Mouse (Mus musculus): ENCODE measurements around the gene Rbpj. TPM values are rescaled to one million over a fixed set of nuclear protein-coding genes. Genes with fewer than 3 reads are reported as not detected.

Rbpj gene
- polyA plus RNA-seq, 1 experiment from 2014 or later: 38.7 TPM

DNA sequence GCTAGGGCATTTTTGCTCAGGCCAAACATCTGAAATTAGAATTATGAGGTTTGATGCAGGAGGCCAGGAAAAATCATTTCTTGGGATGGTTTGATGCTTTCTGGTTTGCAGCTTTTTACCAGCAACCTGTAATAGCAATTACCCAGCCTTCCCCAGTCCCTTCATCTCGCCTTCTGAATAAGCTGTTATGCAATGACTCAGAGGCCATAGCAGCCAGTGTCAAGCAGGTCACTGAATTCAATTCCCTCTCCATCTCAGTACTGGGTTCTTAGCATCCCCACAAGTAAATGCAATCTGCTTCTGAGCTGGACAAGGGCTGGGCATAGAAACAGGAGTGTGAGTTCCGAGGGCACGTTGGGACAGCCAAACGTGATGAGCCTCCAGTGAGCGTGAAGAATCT lies 13.9 kb downstream of the Rbpj start:
- no peaks in the 10 kb centered on the region for H3K4me1 ChIP-seq (replicated peaks; ENCODE audit: control insufficient read depth, insufficient read depth, low read length)
- H3K27me3 ChIP-seq (replicated peaks; ENCODE audit: control insufficient read depth, insufficient read depth, low read length): no peaks in the 10 kb centered on the region
- H3K9ac ChIP-seq (replicated peaks; ENCODE audit: low read depth, low read length): no peak overlapping the region
- H3K27ac ChIP-seq (ENCODE audit: low read length): no peak overlapping the region
- H3K4me2 ChIP-seq (ENCODE audit: low read length): no peak overlapping the region
- no peaks in the 10 kb centered on the region for H3K9me3 ChIP-seq (ENCODE audit: control insufficient read depth, low read length)
- 66% methylated on average over 5 of the region's 5 CpGs for WGBS
- ATAC-seq: no peak
- no peak overlapping the region for H3K4me3 ChIP-seq (replicated peaks; ENCODE audit: low read length)
- no peaks in the 10 kb centered on the region for H3K36me3 ChIP-seq (ENCODE audit: control insufficient read depth, insufficient read depth)

DNA sequence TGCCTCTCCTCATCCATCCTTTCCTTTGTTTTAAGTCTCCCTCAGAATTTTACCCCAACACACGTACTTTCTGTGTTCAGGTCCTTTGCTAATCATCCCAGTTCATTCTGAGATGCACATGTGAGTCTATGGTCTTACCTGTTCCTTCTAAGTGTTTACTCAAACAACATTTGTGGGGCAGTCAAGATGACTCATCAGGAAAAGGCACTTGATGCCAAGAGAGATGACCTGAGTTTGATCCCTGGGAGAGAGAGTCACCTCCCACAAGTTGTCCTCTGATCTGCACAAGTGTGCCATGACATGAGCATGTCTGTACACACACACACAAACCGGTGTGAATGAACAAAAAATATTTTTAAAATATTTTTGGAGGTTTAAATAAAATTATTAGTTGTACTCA lies 15.1 kb downstream of the Rbpj start:
- ATAC-seq: no peak
- H3K9me3 ChIP-seq (ENCODE audit: control insufficient read depth, low read length): no peaks in the 10 kb centered on the region
- H3K4me2 ChIP-seq (ENCODE audit: low read length): no peak overlapping the region
- H3K36me3 ChIP-seq (ENCODE audit: control insufficient read depth, insufficient read depth): no peaks in the 10 kb centered on the region
- 92% methylated on average over 2 of the region's 2 CpGs for WGBS
- H3K27me3 ChIP-seq (replicated peaks; ENCODE audit: control insufficient read depth, insufficient read depth, low read length): no peaks in the 10 kb centered on the region
- H3K9ac ChIP-seq (replicated peaks; ENCODE audit: low read depth, low read length): no peak overlapping the region
- H3K27ac ChIP-seq (ENCODE audit: low read length): no peak overlapping the region
- H3K4me1 ChIP-seq (replicated peaks; ENCODE audit: control insufficient read depth, insufficient read depth, low read length): no peaks in the 10 kb centered on the region
- H3K4me3 ChIP-seq (replicated peaks; ENCODE audit: low read length): no peak overlapping the region

- WGBS: 93% methylated on average over 6 of the region's 6 CpGs
Observed at GRCm38 (mm10) chr5:53485069-53485628, 19.2 kb downstream of the Rbpj start.

DNA sequence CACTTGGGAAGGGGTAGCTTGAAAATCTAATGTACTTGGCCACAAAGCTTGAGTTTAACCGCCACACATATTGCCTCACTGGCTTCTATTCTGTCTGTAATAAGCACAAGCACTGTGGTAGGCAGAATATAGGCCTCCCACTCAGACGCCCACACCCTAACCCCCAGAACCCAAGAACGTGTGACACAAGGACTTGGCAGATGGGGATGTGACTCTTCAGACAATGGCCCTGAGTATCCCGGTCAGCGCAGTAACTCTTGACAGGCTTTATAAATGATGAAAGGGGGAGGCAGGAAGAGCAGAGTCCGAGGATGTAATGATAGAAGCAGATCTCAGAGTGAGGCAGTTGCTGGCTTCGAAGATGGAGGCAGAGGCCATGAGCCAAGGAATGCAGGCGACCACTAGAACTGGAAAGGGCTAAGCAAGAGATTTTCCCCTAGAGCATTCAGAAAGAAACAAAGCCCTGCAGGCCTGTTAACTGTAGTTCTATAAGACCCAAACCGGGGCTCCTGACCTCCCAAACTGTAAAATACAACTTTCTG lies 20.1 kb downstream of the Rbpj start:
- Histone ChIP-seq H3K36me3 (ENCODE audit: control insufficient read depth, insufficient read depth) (no peaks in the 10 kb centered on the region), H3K27ac (ENCODE audit: low read length) (no peak overlapping the region), H3K4me3 (replicated peaks; ENCODE audit: low read length) (no peak overlapping the region), H3K9me3 (ENCODE audit: control insufficient read depth, low read length) (no peaks in the 10 kb centered on the region), H3K4me2 (ENCODE audit: low read length) (no peak overlapping the region), H3K4me1 (replicated peaks; ENCODE audit: control insufficient read depth, insufficient read depth, low read length) (no peaks in the 10 kb centered on the region), H3K27me3 (replicated peaks; ENCODE audit: control insufficient read depth, insufficient read depth, low read length) (no peaks in the 10 kb centered on the region), H3K9ac (replicated peaks; ENCODE audit: low read depth, low read length) (no peak overlapping the region)
- ATAC-seq: no peak
- WGBS: 80% methylated on average over 9 of the region's 9 CpGs

More at GRCm38 (mm10) chr5:53485069-53485628, 19.2 kb downstream of the Rbpj start:
- Histone ChIP-seq H3K27ac (ENCODE audit: low read length) (no peak overlapping the region), H3K27me3 (replicated peaks; ENCODE audit: control insufficient read depth, insufficient read depth, low read length) (no peaks in the 10 kb centered on the region), H3K4me2 (ENCODE audit: low read length) (no peak overlapping the region), H3K36me3 (ENCODE audit: control insufficient read depth, insufficient read depth) (no peaks in the 10 kb centered on the region), H3K4me3 (replicated peaks; ENCODE audit: low read length) (no peak overlapping the region), H3K9me3 (ENCODE audit: control insufficient read depth, low read length) (no peaks in the 10 kb centered on the region), H3K4me1 (replicated peaks; ENCODE audit: control insufficient read depth, insufficient read depth, low read length) (no peaks in the 10 kb centered on the region), H3K9ac (replicated peaks; ENCODE audit: low read depth, low read length) (no peak overlapping the region)
- no peak for ATAC-seq

DNA sequence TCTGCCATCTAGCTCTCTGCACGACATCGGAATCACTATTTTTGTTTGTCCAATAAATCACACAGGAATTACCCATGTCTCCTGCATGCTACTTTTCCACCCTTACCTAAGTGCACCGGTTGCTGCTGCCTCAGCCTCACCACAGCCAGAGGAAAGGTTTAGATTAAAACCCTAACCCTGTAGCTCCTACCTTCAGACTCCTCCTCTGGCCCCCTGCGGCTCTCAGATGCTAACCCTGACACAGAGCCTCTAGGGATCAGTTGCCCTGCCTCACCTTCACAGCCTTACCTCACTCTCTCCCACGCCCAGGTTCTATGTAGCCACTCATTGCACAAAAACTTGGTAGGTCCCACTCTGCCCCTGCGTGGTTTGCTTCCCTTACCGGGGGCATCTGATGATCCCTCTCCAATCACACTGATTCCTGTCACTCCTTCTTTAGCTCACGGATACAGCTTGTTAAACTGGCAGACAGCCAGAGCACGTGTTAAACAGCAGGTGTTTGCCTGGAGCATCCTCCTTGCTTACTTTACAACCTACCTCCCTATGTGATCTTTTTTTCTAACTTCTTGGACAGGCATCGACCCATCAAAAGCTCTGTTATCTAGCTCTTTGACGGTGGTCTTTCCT lies 21.1 kb downstream of the Rbpj start:
- no peak overlapping the region for H3K4me3 ChIP-seq (replicated peaks; ENCODE audit: low read length)
- H3K9me3 ChIP-seq (ENCODE audit: control insufficient read depth, low read length): no peaks in the 10 kb centered on the region
- no peak for ATAC-seq
- no peaks in the 10 kb centered on the region for H3K4me1 ChIP-seq (replicated peaks; ENCODE audit: control insufficient read depth, insufficient read depth, low read length)
- H3K9ac ChIP-seq (replicated peaks; ENCODE audit: low read depth, low read length): no peak overlapping the region
- 48% methylated on average over 11 of the region's 11 CpGs for WGBS
- H3K36me3 ChIP-seq (ENCODE audit: control insufficient read depth, insufficient read depth): no peaks in the 10 kb centered on the region
- H3K27me3 ChIP-seq (replicated peaks; ENCODE audit: control insufficient read depth, insufficient read depth, low read length): no peaks in the 10 kb centered on the region
- no peak overlapping the region for H3K4me2 ChIP-seq (ENCODE audit: low read length)
- H3K27ac ChIP-seq (ENCODE audit: low read length): no peak overlapping the region

DNA sequence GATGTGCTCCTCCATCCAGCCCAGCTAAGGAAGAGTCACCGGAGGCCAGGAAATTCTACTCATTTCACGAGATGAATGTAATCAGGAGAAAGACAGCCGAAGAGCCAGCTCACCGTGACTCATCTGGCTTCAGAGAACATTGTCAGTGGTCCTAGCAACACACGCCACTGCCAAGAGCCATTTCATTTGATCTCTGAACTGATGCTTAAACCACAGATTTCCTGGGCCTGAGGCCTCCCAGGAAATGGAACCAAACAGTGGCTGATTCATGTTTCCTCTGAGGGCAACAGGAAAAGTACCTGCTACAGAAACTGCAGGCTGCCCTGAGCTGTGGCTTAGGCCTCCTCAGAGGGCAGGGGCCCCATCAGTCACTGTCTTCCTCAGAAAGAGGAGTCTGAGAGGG lies 24.7 kb downstream of the Rbpj start:
- no peaks in the 10 kb centered on the region for H3K27me3 ChIP-seq (replicated peaks; ENCODE audit: control insufficient read depth, insufficient read depth, low read length)
- H3K4me1 ChIP-seq (replicated peaks; ENCODE audit: control insufficient read depth, insufficient read depth, low read length): no peaks in the 10 kb centered on the region
- H3K9ac ChIP-seq (replicated peaks; ENCODE audit: low read depth, low read length): no peak overlapping the region
- no peak overlapping the region for H3K27ac ChIP-seq (ENCODE audit: low read length)
- no peak overlapping the region for H3K4me3 ChIP-seq (replicated peaks; ENCODE audit: low read length)
- 86% methylated on average over 5 of the region's 5 CpGs for WGBS
- H3K36me3 ChIP-seq (ENCODE audit: control insufficient read depth, insufficient read depth): no peaks in the 10 kb centered on the region
- no peak overlapping the region for H3K4me2 ChIP-seq (ENCODE audit: low read length)
- no peak for ATAC-seq
- no peaks in the 10 kb centered on the region for H3K9me3 ChIP-seq (ENCODE audit: control insufficient read depth, low read length)

- no peak overlapping the region for H3K4me3 ChIP-seq (replicated peaks; ENCODE audit: low read length)
- ATAC-seq: no peak
- H3K27ac ChIP-seq (ENCODE audit: low read length): no peak overlapping the region
- no peaks in the 10 kb centered on the region for H3K36me3 ChIP-seq (ENCODE audit: control insufficient read depth, insufficient read depth)
- no peak overlapping the region for H3K4me2 ChIP-seq (ENCODE audit: low read length)
- H3K27me3 ChIP-seq (replicated peaks; ENCODE audit: control insufficient read depth, insufficient read depth, low read length): no peaks in the 10 kb centered on the region
- no peaks in the 10 kb centered on the region for H3K4me1 ChIP-seq (replicated peaks; ENCODE audit: control insufficient read depth, insufficient read depth, low read length)
- H3K9ac ChIP-seq (replicated peaks; ENCODE audit: low read depth, low read length): no peak overlapping the region
- 77% methylated on average over 6 of the region's 6 CpGs for WGBS
- no peaks in the 10 kb centered on the region for H3K9me3 ChIP-seq (ENCODE audit: control insufficient read depth, low read length)
Observed at GRCm38 (mm10) chr5:53493756-53494155, 27.8 kb downstream of the Rbpj start.

- no peak for ATAC-seq
- Histone ChIP-seq H3K4me3 (replicated peaks; ENCODE audit: low read length) (no peak overlapping the region), H3K9me3 (ENCODE audit: control insufficient read depth, low read length) (no peaks in the 10 kb centered on the region), H3K36me3 (ENCODE audit: control insufficient read depth, insufficient read depth) (no peaks in the 10 kb centered on the region), H3K9ac (replicated peaks; ENCODE audit: low read depth, low read length) (no peak overlapping the region), H3K4me2 (ENCODE audit: low read length) (no peak overlapping the region), H3K27me3 (replicated peaks; ENCODE audit: control insufficient read depth, insufficient read depth, low read length) (no peaks in the 10 kb centered on the region), H3K27ac (ENCODE audit: low read length) (no peak overlapping the region), H3K4me1 (replicated peaks; ENCODE audit: control insufficient read depth, insufficient read depth, low read length) (no peaks in the 10 kb centered on the region)
- WGBS: 90% methylated on average over 17 of the region's 17 CpGs
Observed at GRCm38 (mm10) chr5:53494536-53495159, 28.7 kb downstream of the Rbpj start.

GRCm38 (mm10) chr5:53496846-53497549 lies 31.0 kb downstream of the Rbpj start:
- 84% methylated on average over 9 of the region's 9 CpGs for WGBS
- no peak overlapping the region for H3K4me2 ChIP-seq (ENCODE audit: low read length)
- H3K9me3 ChIP-seq (ENCODE audit: control insufficient read depth, low read length): no peaks in the 10 kb centered on the region
- H3K4me3 ChIP-seq (replicated peaks; ENCODE audit: low read length): no peak overlapping the region
- H3K27ac ChIP-seq (ENCODE audit: low read length): no peak overlapping the region
- H3K4me1 ChIP-seq (replicated peaks; ENCODE audit: control insufficient read depth, insufficient read depth, low read length): peaks cover 9% of the 10 kb centered on the region
- H3K9ac ChIP-seq (replicated peaks; ENCODE audit: low read depth, low read length): no peak overlapping the region
- H3K36me3 ChIP-seq (ENCODE audit: control insufficient read depth, insufficient read depth): no peaks in the 10 kb centered on the region
- no peak for ATAC-seq
- no peaks in the 10 kb centered on the region for H3K27me3 ChIP-seq (replicated peaks; ENCODE audit: control insufficient read depth, insufficient read depth, low read length)
